Comparison of ENCODE assay signal across 20 mouse cellular contexts in genomic region chr6:29432156-29432555, GRCm38 (mm10). TPM values are rescaled to one million over a fixed set of nuclear protein-coding genes. Genes with fewer than 3 reads are reported as not detected.
DNase-seq lines count a peak whose midpoint lies in the region; ATAC-seq and TF ChIP-seq lines count a peak whose summit lies in the region.
"Had no signal": no experiment of that assay in that cellular context is flagged by ENCODE, and none has a peak within 500 bp of the region (broad histone marks: within the 10 kb centered on the region; RNA-seq: fewer than 3 reads in every experiment).

No protein-coding gene starts in this region.

- H3K27me3 ChIP-seq in embryonic facial prominence, embryonic 15.5 days: no peaks in the 10 kb centered on the region; the same call in 1 of the 2 replicates
- no peaks in the 10 kb centered on the region for H3K27me3 ChIP-seq in heart, embryonic 11.5 days (ENCODE audit: control insufficient read depth, insufficient read depth, low read length)
- H3K27me3 ChIP-seq in myocyte (ENCODE audit: control insufficient read depth, insufficient read depth, insufficient read length): no peaks in the 10 kb centered on the region

- peak; percentile 51 for DNase-seq in gastrocnemius, adult 18-20 months (ENCODE audit: low spot score)
- DNase-seq in gastrocnemius, postnatal 10 days: no peak
- no peak for DNase-seq in cerebellum, adult 11-12 months
- DNase-seq in cerebellum, postnatal 25 days: no peak
- DNase-seq in cerebellum, postnatal 4 days (ENCODE audit: low spot score in 2 of 2): no peak
- DNase-seq: adrenal gland, postnatal 25 days; right cerebral cortex, postnatal 4 days; thymus, postnatal 25 days had no signal

- TF ChIP-seq POLR2A in myocyte (IDR thresholded peaks at IDR 0.05; ENCODE audit: insufficient read length, low read depth): no peak

- no peak overlapping the region for H3K4me2 ChIP-seq in embryonic facial prominence, embryonic 15.5 days (replicated peaks)
- peak overlapping the region; percentile 24 for H3K4me2 ChIP-seq in heart, embryonic 11.5 days
- H3K4me2 ChIP-seq in myocyte (ENCODE audit: low read depth): peak overlapping the region; percentile 86

- peaks cover 34% of the 10 kb centered on the region for H3K79me2 ChIP-seq in myocyte (ENCODE audit: control insufficient read depth, insufficient read depth)

- H3K27ac ChIP-seq in embryonic facial prominence, embryonic 15.5 days (replicated peaks): peak overlapping the region; percentile 58; the same call in 1 of the 2 replicates
- H3K27ac ChIP-seq in heart, embryonic 11.5 days (ENCODE audit: low read depth, low read length): peak overlapping the region; percentile 97
- H3K27ac ChIP-seq: hindbrain, embryonic 12.5 days had no signal

- ATAC-seq in embryonic facial prominence, embryonic 15.5 days (ENCODE audit: insufficient number of reproducible peaks, low FRiP score, low TSS enrichment, low read depth): no peak
- no peak for ATAC-seq in heart, embryonic 11.5 days (replicated peaks; ENCODE audit: insufficient number of reproducible peaks, low FRiP score, low TSS enrichment)

- H3K36me3 ChIP-seq in embryonic facial prominence, embryonic 15.5 days: no peaks in the 10 kb centered on the region
- H3K36me3 ChIP-seq in heart, embryonic 11.5 days (ENCODE audit: control insufficient read depth, insufficient read depth, low read length): no peaks in the 10 kb centered on the region
- peaks cover 5% of the 10 kb centered on the region for H3K36me3 ChIP-seq in myocyte (ENCODE audit: control insufficient read depth, insufficient read depth)
- H3K36me3 ChIP-seq: hindbrain, embryonic 12.5 days; neural tube, embryonic 13.5 days; stomach, embryonic 15.5 days had no signal

- H3ac ChIP-seq in myocyte (ENCODE audit: control insufficient read depth, insufficient read length): no peak overlapping the region

- WGBS in embryonic facial prominence, embryonic 15.5 days: 54% methylated on average over 3 of the region's 3 CpGs
- 33% methylated on average over 3 of the region's 3 CpGs for WGBS in heart, embryonic 11.5 days (ENCODE audit: insufficient replicate concordance)

- H3K4me1 ChIP-seq in embryonic facial prominence, embryonic 15.5 days: peaks cover 48% of the 10 kb centered on the region
- peaks cover 44% of the 10 kb centered on the region for H3K4me1 ChIP-seq in heart, embryonic 11.5 days (ENCODE audit: control insufficient read depth, insufficient read depth, low read length)

- no peak overlapping the region for H3K4me3 ChIP-seq in embryonic facial prominence, embryonic 15.5 days (replicated peaks)
- no peak overlapping the region for H3K4me3 ChIP-seq in heart, embryonic 11.5 days (ENCODE audit: low read depth, low read length)
- peak overlapping the region; percentile 100 for H3K4me3 ChIP-seq in myocyte

- no peaks in the 10 kb centered on the region for H3K9me3 ChIP-seq in embryonic facial prominence, embryonic 15.5 days (replicated peaks)
- no peaks in the 10 kb centered on the region for H3K9me3 ChIP-seq in heart, embryonic 11.5 days (replicated peaks; ENCODE audit: control insufficient read depth, low read length)
- H3K9me3 ChIP-seq: hindbrain, embryonic 12.5 days; neural tube, embryonic 13.5 days; stomach, embryonic 15.5 days had no signal

- no peak overlapping the region for H3K9ac ChIP-seq in embryonic facial prominence, embryonic 15.5 days
- H3K9ac ChIP-seq in heart, embryonic 11.5 days (ENCODE audit: low read depth, low read length): no peak overlapping the region

TF ChIP-seq in myocyte, 11 proteins besides CTCF, POLR2A, EP300 and RAD21:
- TF ChIP-seq TCF3 (IDR thresholded peaks at IDR 0.05; ENCODE audit: insufficient read length, low read depth): no peak
- no peak for TF ChIP-seq CEBPB (IDR thresholded peaks at IDR 0.05; ENCODE audit: insufficient read depth, poor library complexity, severe bottlenecking)
- TF ChIP-seq POLR2AphosphoS2 (IDR thresholded peaks at IDR 0.05; ENCODE audit: insufficient read length, low read depth): no peak
- no peak for TF ChIP-seq MYOG (IDR thresholded peaks at IDR 0.05; ENCODE audit: control insufficient read depth in 1 of 3, insufficient read depth in 1 of 3, insufficient read length in 2 of 3, low read depth in 2 of 3)
- TF ChIP-seq USF1 (IDR thresholded peaks at IDR 0.05; ENCODE audit: low read depth): no peak

RNA-seq across cellular contexts. Expression of gene Flnc, which starts 0.9 kb away (rescaled TPM):
- 100 to 1,000 TPM; 349 to 691 TPM for total RNA-seq in gastrocnemius, adult 18-20 months (2021)
- total RNA-seq in gastrocnemius, postnatal 10 days (2021): 100 to 1,000 TPM; 393 to 460 TPM
- 24.0 and 28.7 TPM in 2 replicates for polyA plus RNA-seq in embryonic facial prominence, embryonic 15.5 days (2015; fragmentation: Nextera tagmentation; extraction: Ambion mirVana)
- polyA plus RNA-seq in heart, embryonic 11.5 days (2014; fragmentation: Nextera tagmentation; extraction: Ambion mirVana): 37.1 and 42.5 TPM in 2 replicates
- polyA plus RNA-seq in myocyte (2012; fragmentation: generic; extraction: Trizol): 268 TPM
- total RNA-seq: megakaryocyte, adult 5-6 weeks had no signal

RNA-seq across cellular contexts. Expression of gene Atp6v1f, which starts 35.4 kb away (rescaled TPM):
- total RNA-seq in gastrocnemius, adult 18-20 months (2021): 100 to 1,000 TPM; 118 to 125 TPM
- 100 to 1,000 TPM; 101 to 102 TPM for total RNA-seq in gastrocnemius, postnatal 10 days (2021)
- 243 and 252 TPM in 2 replicates for polyA plus RNA-seq in embryonic facial prominence, embryonic 15.5 days (2015; fragmentation: Nextera tagmentation; extraction: Ambion mirVana)
- polyA plus RNA-seq in heart, embryonic 11.5 days (2014; fragmentation: Nextera tagmentation; extraction: Ambion mirVana): 200 and 209 TPM in 2 replicates
- 242 TPM for polyA plus RNA-seq in myocyte (2012; fragmentation: generic; extraction: Trizol)

RNA-seq across cellular contexts. Expression of gene Ccdc136, which starts 36.0 kb away (rescaled TPM):
- 10 to 100 TPM; 11.8 to 12.2 TPM for total RNA-seq in gastrocnemius, adult 18-20 months (2021)
- total RNA-seq in gastrocnemius, postnatal 10 days (2021): 10 to 100 TPM; 13.4 to 15.2 TPM
- 23.6 and 24.0 TPM in 2 replicates for polyA plus RNA-seq in embryonic facial prominence, embryonic 15.5 days (2015; fragmentation: Nextera tagmentation; extraction: Ambion mirVana)
- 27.0 and 30.2 TPM in 2 replicates for polyA plus RNA-seq in heart, embryonic 11.5 days (2014; fragmentation: Nextera tagmentation; extraction: Ambion mirVana)
- polyA plus RNA-seq in myocyte (2012; fragmentation: generic; extraction: Trizol): 16.7 TPM

RNA-seq across cellular contexts. Expression of gene Atp6v1fnb, which starts 39.1 kb away (rescaled TPM):
- total RNA-seq in gastrocnemius, adult 18-20 months (2021): under 1 TPM in 1 of 2 experiments, not detected in 1; 0.37 TPM
- total RNA-seq in gastrocnemius, postnatal 10 days (2021): under 1 TPM in 1 of 2 experiments, not detected in 1; 0.41 TPM
- not detected in 2 replicates for polyA plus RNA-seq in embryonic facial prominence, embryonic 15.5 days (2015; fragmentation: Nextera tagmentation; extraction: Ambion mirVana)
- not detected in 2 replicates for polyA plus RNA-seq in heart, embryonic 11.5 days (2014; fragmentation: Nextera tagmentation; extraction: Ambion mirVana)
- not detected for polyA plus RNA-seq in myocyte (2012; fragmentation: generic; extraction: Trizol)
- total RNA-seq: adrenal gland, postnatal 25 days; midbrain, postnatal 0 days had no signal
- polyA plus RNA-seq: C2C12; hindbrain, embryonic 12.5 days; intestine, postnatal 0 days; limb, embryonic 14.5 days; lung, embryonic 14.5 days; neural tube, embryonic 13.5 days had no signal

RNA-seq across cellular contexts. Expression of gene Opn1sw, which starts 43.9 kb away (rescaled TPM):
- total RNA-seq in gastrocnemius, adult 18-20 months (2021): under 1 TPM in 1 of 2 experiments, not detected in 1; 0.26 TPM
- total RNA-seq in gastrocnemius, postnatal 10 days (2021): under 1 TPM; 0.26 to 0.47 TPM
- 0.85 and 1.2 TPM in 2 replicates for polyA plus RNA-seq in embryonic facial prominence, embryonic 15.5 days (2015; fragmentation: Nextera tagmentation; extraction: Ambion mirVana)
- polyA plus RNA-seq in heart, embryonic 11.5 days (2014; fragmentation: Nextera tagmentation; extraction: Ambion mirVana): 0.27 and 0.30 TPM in 2 replicates
- polyA plus RNA-seq in myocyte (2012; fragmentation: generic; extraction: Trizol): 0.17 TPM
- total RNA-seq: megakaryocyte, adult 5-6 weeks had no signal
